Mouse (Mus musculus) heart, postnatal 36 days (tissue): ENCODE data around the gene Gm20518. TPM values are rescaled to one million over a fixed set of nuclear protein-coding genes. Genes with fewer than 3 reads are reported as not detected.

Experiments used
- DNase-seq, 2 experiments: peaks; one replicate each; pipeline ENCODE4 v3.0.0; 2021 to 2022
- intact Hi-C: fragments of 180-260 bp; cut with DNase I; formaldehyde crosslinking; loops from one replicate; pipeline ENCODE4 v1.15.1; 2025
- total RNA-seq, 2 experiments: library from RNA; stranded (reverse); gene quantifications; 2 replicates each; pipeline ENCODE4 v1.2.3; 2021

The Gm20518 gene
- total RNA-seq, 2 experiments from 2014 or later = 0.16 to 0.17 TPM

GRCm38 (mm10) chr16:17813173-17813572 lies 78.3 kb downstream of the Gm20518 start:
- no peak for DNase-seq
- intact Hi-C loops = loop anchor here (5.0 kb wide), 2 partner anchors 196 to 256 kb away; partner anchors contain the start of gene Smpd4

- intact Hi-C loops = loop anchor here (1.0 to 5.0 kb wide), 4 partner anchors 27 to 255 kb away; partner anchors contain the start of gene Smpd4
- DNase-seq = no peak
Observed at GRCm38 (mm10) chr16:17812120-17812519, 79.4 kb downstream of the Gm20518 start.

DNA sequence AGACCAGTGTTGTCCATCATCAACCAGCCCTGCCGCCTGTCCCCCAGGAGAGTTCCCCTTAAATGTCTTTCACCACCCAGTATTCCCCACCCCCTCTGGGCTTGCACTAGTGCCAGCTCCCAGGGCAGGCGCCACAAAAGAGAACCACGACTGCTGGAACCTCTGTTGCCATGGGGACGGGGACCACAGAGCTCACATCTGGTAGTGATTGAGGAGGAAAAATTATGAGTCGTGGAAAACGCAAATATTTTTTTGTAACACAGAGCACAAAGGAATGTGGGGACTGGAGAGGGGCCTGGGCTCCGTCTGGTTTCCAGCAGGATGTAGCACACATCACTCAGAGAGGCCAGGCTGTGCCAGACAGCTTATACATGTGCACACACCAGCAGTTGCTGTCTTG lies 81.8 kb downstream of the Gm20518 start:
- DNase-seq = peak in 1 of 2 experiments; percentile 42
- intact Hi-C loops = loop anchor here (5.0 kb wide), 3 partner anchors 162 to 252 kb away; partner anchors contain the start of genes Ccdc74a and Smpd4

DNA sequence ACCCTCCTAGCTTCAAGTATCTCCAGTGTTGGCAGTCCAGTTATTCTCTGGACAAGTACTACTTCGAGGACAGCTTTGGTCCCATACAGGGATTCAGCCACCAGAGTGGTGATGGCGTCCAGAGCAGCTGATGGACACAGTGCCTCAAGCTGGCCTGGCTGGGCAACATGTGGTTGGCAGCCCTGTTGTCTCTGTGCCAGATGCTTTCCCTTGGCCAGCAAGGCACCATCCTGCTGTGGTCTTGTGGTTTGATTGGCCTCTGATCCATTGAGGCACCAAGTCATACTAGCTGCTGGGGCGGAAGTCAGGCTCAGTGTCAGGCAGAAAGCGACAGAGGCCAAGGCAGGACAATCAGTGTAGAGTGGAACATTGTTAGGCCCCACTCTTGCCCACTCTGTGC lies 82.3 kb downstream of the Gm20518 start:
- no peak for DNase-seq
- intact Hi-C loops = loop anchor here (5.0 kb wide), 1 partner anchor 162 kb away; the partner anchor contains the start of gene Ccdc74a

- intact Hi-C loops = loop anchor here (5.0 kb wide), 1 partner anchor 160 kb away; the partner anchor contains the start of gene Ccdc74a
- DNase-seq = peak; percentile 83 to 84
Observed at GRCm38 (mm10) chr16:17807192-17808009, 84.1 kb downstream of the Gm20518 start.

DNA sequence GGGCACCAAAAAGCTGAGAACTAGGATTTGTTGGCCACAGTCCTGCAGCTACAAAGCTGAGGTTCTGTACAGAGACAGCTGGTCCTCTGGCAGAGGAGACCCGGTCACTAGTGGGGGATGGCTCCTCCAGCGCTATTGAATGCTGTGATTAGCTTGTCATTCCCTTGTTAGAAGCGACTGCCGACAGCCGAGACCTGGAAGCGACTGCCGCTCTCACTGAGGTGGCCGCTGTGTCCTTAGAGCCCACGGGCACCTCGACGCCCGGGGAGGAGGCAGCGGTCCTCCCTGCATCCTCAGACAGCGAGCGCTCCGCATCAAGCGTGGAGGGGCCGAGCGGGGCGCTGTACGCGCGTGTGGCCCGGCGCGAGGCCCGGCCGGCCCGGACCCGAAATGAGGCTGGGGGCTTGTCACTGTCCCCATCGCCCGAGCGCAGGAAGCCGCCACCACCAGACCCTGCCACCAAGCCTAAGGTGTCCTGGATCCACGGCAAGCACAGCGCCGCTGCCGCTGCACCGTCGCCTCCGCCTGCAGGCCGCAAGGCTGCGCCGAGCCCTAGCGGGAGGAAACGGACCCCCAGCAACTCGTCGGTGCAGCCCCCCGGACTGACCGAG lies 84.8 kb downstream of the Gm20518 start:
- intact Hi-C loops = loop anchor here (5.0 kb wide), 1 partner anchor 159 kb away; the partner anchor contains the start of gene Ccdc74a
- no peak for DNase-seq

DNA sequence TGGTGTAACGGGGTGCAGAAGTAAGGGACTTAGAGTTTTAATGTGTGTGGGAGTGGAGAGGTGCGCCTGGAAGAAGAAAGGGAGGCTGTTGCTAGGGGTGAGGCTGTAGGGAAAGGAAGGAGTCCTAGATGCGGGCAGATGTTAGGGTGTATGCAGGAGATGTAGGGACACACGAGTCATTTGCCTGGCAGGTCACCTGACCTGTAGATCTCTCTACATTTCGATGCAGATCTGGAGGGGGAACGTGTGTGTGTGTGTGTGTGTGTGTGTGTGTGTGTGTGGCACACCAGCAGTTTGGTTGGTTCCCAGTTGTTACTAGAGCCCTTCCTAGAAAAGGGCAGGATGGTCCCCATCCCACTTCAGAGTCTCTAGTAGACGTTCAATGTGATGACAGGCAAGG lies 86.5 kb downstream of the Gm20518 start:
- intact Hi-C loops = loop anchor here (5.0 kb wide), 1 partner anchor 158 kb away; the partner anchor contains the start of gene Ccdc74a
- DNase-seq = no peak

GRCm38 (mm10) chr16:17804449-17804912 lies 87.0 kb downstream of the Gm20518 start:
- no peak for DNase-seq
- intact Hi-C loops = no loop called here

DNA sequence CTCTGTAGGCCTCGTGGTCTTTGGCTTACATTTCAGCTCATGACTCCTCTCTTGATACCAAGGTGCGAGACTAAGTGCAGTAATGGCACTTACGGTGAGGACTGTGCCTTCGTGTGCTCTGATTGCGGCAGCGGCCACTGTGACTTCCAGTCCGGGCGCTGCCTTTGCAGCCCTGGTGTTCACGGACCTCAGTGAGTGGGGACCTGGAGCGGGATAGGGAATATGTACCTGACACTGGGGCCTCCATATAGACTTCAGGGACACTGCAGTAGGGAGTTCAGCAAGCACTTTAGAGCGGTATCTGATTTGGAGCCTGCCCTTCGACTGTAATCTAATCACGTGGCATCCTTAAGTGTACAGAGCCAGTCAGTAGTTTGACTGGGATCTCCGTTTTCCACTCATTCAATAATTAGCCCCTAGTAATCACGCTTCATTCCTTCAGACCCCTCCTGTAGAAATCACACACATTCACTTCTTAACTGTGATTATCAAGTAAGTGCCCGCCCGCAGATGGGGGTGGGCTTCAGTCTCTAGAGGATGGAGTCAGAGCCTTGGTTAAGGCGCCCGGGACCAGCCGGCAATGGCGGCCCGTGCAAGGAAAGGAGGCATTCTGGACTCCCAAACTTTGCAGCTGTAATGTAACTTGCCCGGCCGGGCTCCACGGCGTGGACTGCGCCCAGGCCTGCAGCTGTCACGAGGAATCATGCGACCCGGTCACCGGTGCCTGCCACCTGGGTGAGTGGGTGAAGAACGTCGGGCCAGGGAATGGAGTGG lies 87.6 kb downstream of the Gm20518 start:
- no peak for DNase-seq
- intact Hi-C loops = no loop called here

GRCm38 (mm10) chr16:17802839-17803674 lies 88.4 kb downstream of the Gm20518 start:
- peak in 1 of 2 experiments; percentile 57 for DNase-seq
- intact Hi-C loops = no loop called here

DNA sequence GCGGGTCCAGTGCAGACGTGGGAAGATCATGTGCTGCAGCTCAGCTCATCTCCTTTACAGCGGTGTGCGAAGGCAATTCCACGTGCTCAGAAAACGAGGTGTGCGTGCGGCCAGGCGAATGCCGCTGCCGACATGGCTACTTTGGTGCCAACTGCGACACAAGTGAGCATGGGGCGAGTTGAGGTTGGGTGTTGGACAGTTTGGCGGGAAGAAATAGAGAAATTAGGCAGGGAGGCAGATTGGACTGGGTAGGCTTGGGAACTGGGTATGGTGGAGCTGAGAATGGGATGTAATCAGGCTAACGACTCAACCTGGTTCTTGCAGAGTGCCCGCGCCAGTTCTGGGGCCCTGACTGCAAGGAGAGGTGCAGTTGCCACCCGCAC lies 89.0 kb downstream of the Gm20518 start:
- intact Hi-C loops = no loop called here
- DNase-seq = no peak

DNA sequence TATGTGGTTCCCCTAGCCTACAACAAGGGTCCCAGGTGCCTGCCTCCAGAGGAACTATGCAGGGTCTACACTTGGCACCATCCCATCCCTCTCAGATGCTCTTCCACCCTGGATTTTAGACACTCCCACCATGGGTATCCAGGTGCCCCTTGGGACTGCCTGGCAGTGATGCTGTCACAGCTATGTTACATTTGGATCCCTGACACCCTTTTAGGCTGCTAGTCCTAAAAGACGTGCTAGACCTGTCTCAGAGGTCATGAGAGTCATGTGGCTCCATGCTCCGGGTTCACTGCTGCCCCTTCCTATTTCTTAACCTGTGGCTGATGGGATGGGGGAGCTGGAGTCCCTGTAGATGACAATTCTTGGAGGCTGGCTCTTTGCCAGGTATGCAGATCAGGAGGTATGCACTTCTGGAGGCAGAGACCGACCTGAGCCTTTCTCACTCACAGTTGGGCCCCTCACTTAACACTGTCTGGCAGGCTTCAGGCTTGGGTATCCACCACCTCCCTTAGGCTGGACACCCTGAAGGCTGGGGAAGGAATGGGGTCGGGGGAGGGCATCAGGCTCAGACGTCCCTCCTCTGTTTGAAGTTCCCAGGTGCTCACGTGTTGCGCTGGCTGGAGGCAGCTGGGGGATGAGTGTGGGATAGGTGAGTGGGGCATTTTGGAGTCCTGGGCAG lies 89.6 kb downstream of the Gm20518 start:
- intact Hi-C loops = no loop called here

DNA sequence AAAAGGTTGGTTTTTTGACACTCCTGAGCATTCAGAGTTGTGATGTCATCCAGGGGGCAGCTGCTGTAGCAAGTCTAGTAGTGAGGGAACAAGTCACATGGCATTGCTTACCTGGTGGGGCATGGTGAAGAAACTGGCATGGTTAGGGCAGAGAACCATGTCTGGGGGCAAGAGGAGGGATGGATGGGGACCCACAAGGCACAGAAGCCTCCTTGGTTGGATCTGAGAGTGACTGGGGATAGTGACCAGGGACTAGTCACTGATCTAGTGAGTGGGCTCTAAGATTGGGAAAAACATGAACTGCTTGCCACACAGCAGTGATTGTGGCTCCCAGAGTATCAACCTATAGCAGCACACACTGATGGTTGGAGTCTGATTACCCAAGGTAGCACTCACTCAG lies 91.9 kb downstream of the Gm20518 start:
- no peak for DNase-seq
- intact Hi-C loops = no loop called here

More for the DNA sequence above, 89.6 kb downstream of the Gm20518 start:
- no peak for DNase-seq

- peak; percentile 59 to 64 for DNase-seq
- intact Hi-C loops = no loop called here
Observed at GRCm38 (mm10) chr16:17798321-17799180, 92.9 kb downstream of the Gm20518 start.

GRCm38 (mm10) chr16:17797812-17798311 lies 93.6 kb downstream of the Gm20518 start:
- intact Hi-C loops = no loop called here
- no peak for DNase-seq

DNA sequence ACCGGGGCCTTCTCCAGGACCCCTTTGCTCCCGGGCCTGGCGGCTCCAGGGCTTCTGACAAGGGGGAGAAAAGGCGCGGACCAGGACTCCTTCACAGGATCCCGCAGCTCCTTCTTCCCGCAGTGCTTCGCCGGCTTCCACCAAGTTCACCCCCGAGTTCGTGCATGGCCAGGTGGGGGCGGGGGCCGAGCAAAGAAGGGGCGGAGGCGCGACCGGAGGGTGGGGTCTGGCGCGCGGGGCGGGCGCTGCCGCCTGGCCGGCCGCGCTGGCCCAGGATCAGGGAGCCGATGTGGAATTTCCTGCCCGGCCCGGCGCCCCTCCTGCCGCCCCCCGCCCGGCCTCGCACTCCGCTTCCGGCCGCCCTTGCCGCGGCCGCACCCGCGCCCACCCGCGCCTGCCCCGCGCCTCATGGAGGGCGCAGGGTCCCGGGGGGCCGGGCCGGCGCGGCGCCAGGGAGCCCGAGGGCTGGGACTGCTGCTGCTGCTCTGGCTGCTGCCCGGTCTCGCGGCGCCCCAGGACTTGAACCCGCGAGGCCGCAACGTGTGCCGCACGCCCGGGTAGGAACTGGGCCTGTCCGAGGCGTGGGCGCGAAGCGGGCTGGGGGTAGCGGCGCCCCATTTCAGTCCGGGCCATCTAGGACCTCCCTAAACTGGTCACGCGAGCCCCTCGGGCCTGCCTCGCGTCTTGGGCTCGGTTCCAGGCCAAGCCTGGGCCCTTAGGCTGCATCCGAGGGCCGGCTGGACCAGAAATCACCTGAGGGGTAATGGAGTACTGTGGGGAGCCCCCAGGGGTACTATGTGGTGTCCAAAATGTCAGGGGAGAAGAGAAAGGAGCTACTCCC lies 94.3 kb downstream of the Gm20518 start, which contains the start of gene Scarf2:
TSS of gene Scarf2 (plus strand) at position 312 of the 841 bp plus-strand sequence.
- DNase-seq = peak; percentile 70 to 71
- intact Hi-C loops = no loop called here

- DNase-seq = no peak
- intact Hi-C loops = no loop called here
Observed at GRCm38 (mm10) chr16:17796519-17796918, 95.0 kb downstream of the Gm20518 start.
